Mouse (Mus musculus): ENCODE measurements around the gene Endov.

Endov gene

GRCm38 (mm10) chr11:119490861-119491689 lies at the start of gene Endov:
Gene Endov, plus strand, starts transcription at chr11:119491347.
- DNase-seq (ENCODE audit: low read depth, low spot score), result peak; percentile 94

- no peak for DNase-seq (ENCODE audit: low read depth, low spot score)
Measured at GRCm38 (mm10) chr11:119442199-119442598, 48.9 kb upstream of the Endov start.

GRCm38 (mm10) chr11:119443442-119443841 lies 47.7 kb upstream of the Endov start:
- no peak for DNase-seq (ENCODE audit: low read depth, low spot score)

- no peak for DNase-seq (ENCODE audit: low read depth, low spot score)
Measured at GRCm38 (mm10) chr11:119456097-119456496, 35.0 kb upstream of the Endov start.

- no peak for DNase-seq (ENCODE audit: low read depth, low spot score)
Measured at GRCm38 (mm10) chr11:119477876-119478275, 13.3 kb upstream of the Endov start.

GRCm38 (mm10) chr11:119491690-119492087 lies 542 bp downstream of the Endov start:
- no peak for DNase-seq (ENCODE audit: low read depth, low spot score)

GRCm38 (mm10) chr11:119492830-119493229 lies 1.7 kb downstream of the Endov start:
- DNase-seq (ENCODE audit: low read depth, low spot score), result no peak

- DNase-seq (ENCODE audit: low read depth, low spot score), result no peak
Measured at GRCm38 (mm10) chr11:119493516-119493915, 2.4 kb downstream of the Endov start.

- no peak for DNase-seq (ENCODE audit: low read depth, low spot score)
Measured at GRCm38 (mm10) chr11:119496147-119496546, 5.0 kb downstream of the Endov start.

GRCm38 (mm10) chr11:119497451-119497850 lies 6.3 kb downstream of the Endov start:
- no peak for DNase-seq (ENCODE audit: low read depth, low spot score)

GRCm38 (mm10) chr11:119499297-119499696 lies 8.2 kb downstream of the Endov start:
- no peak for DNase-seq (ENCODE audit: low read depth, low spot score)

GRCm38 (mm10) chr11:119500011-119500410 lies 8.9 kb downstream of the Endov start:
- DNase-seq (ENCODE audit: low read depth, low spot score), result no peak

- peak; percentile 19 for DNase-seq (ENCODE audit: low read depth, low spot score)
Measured at GRCm38 (mm10) chr11:119503675-119504074, 12.5 kb downstream of the Endov start.

- DNase-seq (ENCODE audit: low read depth, low spot score), result no peak
Measured at GRCm38 (mm10) chr11:119506386-119506785, 15.2 kb downstream of the Endov start.

- no peak for DNase-seq (ENCODE audit: low read depth, low spot score)
Measured at GRCm38 (mm10) chr11:119507772-119508171, 16.6 kb downstream of the Endov start.

- no peak for DNase-seq (ENCODE audit: low read depth, low spot score)
Measured at GRCm38 (mm10) chr11:119509165-119509776, 18.1 kb downstream of the Endov start.

- DNase-seq (ENCODE audit: low read depth, low spot score), result no peak
Measured at GRCm38 (mm10) chr11:119513038-119513659, 22.0 kb downstream of the Endov start.

- DNase-seq (ENCODE audit: low read depth, low spot score), result no peak
Measured at GRCm38 (mm10) chr11:119514108-119514860, 23.1 kb downstream of the Endov start.

- DNase-seq (ENCODE audit: low read depth, low spot score), result no peak
Measured at GRCm38 (mm10) chr11:119514967-119515636, 24.0 kb downstream of the Endov start.

GRCm38 (mm10) chr11:119515823-119516676 lies 24.9 kb downstream of the Endov start:
- DNase-seq (ENCODE audit: low read depth, low spot score), result no peak
